In the genomic region with DNA sequence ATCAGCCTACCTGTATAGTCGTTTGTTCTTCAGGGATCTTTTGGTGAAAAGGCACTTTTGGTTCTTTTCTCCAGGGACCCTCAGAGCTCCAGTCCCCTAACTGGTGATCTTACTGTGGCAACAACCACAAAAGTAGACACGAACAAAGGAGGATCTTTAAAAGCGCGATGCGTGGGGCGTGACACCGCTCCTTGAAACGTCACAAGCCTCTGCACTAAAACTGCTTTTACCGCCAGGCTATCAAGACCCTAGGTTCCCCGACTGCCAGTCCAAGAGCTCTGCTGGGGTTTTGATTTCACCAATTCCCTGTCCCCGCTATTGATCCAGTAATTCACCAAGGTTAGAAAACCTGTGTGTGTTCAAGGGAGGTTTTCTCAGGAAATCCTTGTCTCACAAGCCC, we compare ENCODE assay signal across 9 mouse cellular contexts. TPM values are rescaled to one million over a fixed set of nuclear protein-coding genes. Genes with fewer than 3 reads are reported as not detected.
DNase-seq lines count a peak whose midpoint lies in the region; ATAC-seq and TF ChIP-seq lines count a peak whose summit lies in the region.
"Had no signal": no experiment of that assay in that cellular context is flagged by ENCODE, and none has a peak within 500 bp of the region (broad histone marks: within the 10 kb centered on the region; RNA-seq: fewer than 3 reads in every experiment).

No protein-coding gene starts in this region.

- no peaks in the 10 kb centered on the region for H3K9me3 ChIP-seq in heart, embryonic 11.5 days (replicated peaks; ENCODE audit: control insufficient read depth, low read length)
- H3K9me3 ChIP-seq in hindbrain, embryonic 14.5 days (ENCODE audit: control insufficient read depth, low read length), result no peaks in the 10 kb centered on the region
- no peaks in the 10 kb centered on the region for H3K9me3 ChIP-seq in midbrain, embryonic 14.5 days (ENCODE audit: control insufficient read depth, low read length)

- H3K9ac ChIP-seq in heart, embryonic 11.5 days (ENCODE audit: low read depth, low read length), result no peak overlapping the region
- no peak overlapping the region for H3K9ac ChIP-seq in heart, adult 2 months (ENCODE audit: low read depth, low read length)
- no peak overlapping the region for H3K9ac ChIP-seq in hindbrain, embryonic 14.5 days
- H3K9ac ChIP-seq in midbrain, embryonic 14.5 days (replicated peaks; ENCODE audit: low read length), result no peak overlapping the region

- H3K36me3 ChIP-seq in heart, embryonic 11.5 days (ENCODE audit: control insufficient read depth, insufficient read depth, low read length), result no peaks in the 10 kb centered on the region
- no peaks in the 10 kb centered on the region for H3K36me3 ChIP-seq in heart, adult 2 months (ENCODE audit: control insufficient read depth, insufficient read depth, low read length)
- no peaks in the 10 kb centered on the region for H3K36me3 ChIP-seq in hindbrain, embryonic 14.5 days (replicated peaks; ENCODE audit: control insufficient read depth, insufficient read depth)
- no peaks in the 10 kb centered on the region for H3K36me3 ChIP-seq in midbrain, embryonic 14.5 days (ENCODE audit: control insufficient read depth, insufficient read depth, low read length)

- H3K27me3 ChIP-seq in heart, embryonic 11.5 days (ENCODE audit: control insufficient read depth, insufficient read depth, low read length), result peaks cover 26% of the 10 kb centered on the region
- peaks cover 26% of the 10 kb centered on the region for H3K27me3 ChIP-seq in heart, adult 2 months (ENCODE audit: control insufficient read depth, insufficient read depth, low read length)
- peaks cover 87% of the 10 kb centered on the region for H3K27me3 ChIP-seq in hindbrain, embryonic 14.5 days (ENCODE audit: control insufficient read depth, insufficient read depth, low read length)
- peaks cover 79% of the 10 kb centered on the region for H3K27me3 ChIP-seq in midbrain, embryonic 14.5 days (ENCODE audit: control insufficient read depth, insufficient read depth, low read length)

- H3K4me3 ChIP-seq in heart, embryonic 11.5 days (ENCODE audit: low read depth, low read length), result peak overlapping the region; percentile 54
- no peak overlapping the region for H3K4me3 ChIP-seq in heart, adult 2 months
- peak overlapping the region; percentile 23 for H3K4me3 ChIP-seq in hindbrain, embryonic 14.5 days (replicated peaks; ENCODE audit: low read length)
- H3K4me3 ChIP-seq in midbrain, embryonic 14.5 days (replicated peaks; ENCODE audit: low read depth, low read length), result peak overlapping the region; percentile 27

- H3K79me2 ChIP-seq in heart, adult 2 months (replicated peaks; ENCODE audit: control insufficient read depth, insufficient read depth, low read length), result no peaks in the 10 kb centered on the region

- H3K27ac ChIP-seq in heart, embryonic 11.5 days (ENCODE audit: low read depth, low read length), result no peak overlapping the region
- no peak overlapping the region for H3K27ac ChIP-seq in heart, adult 2 months
- no peak overlapping the region for H3K27ac ChIP-seq in hindbrain, embryonic 14.5 days
- no peak overlapping the region for H3K27ac ChIP-seq in midbrain, embryonic 14.5 days (replicated peaks; ENCODE audit: low read depth, low read length)

- TF ChIP-seq CTCF in heart, adult 2 months (IDR thresholded peaks at IDR 0.05), result no peak
- TF ChIP-seq CTCF in brain, embryonic 14.5 days (IDR thresholded peaks at IDR 0.05; ENCODE audit: borderline replicate concordance, extremely low read depth, insufficient read depth, insufficient read length), result no peak

- no peak for ATAC-seq in heart, embryonic 11.5 days (replicated peaks; ENCODE audit: insufficient number of reproducible peaks, low FRiP score, low TSS enrichment)
- no peak for ATAC-seq in hindbrain, embryonic 14.5 days (ENCODE audit: low FRiP score)
- ATAC-seq in midbrain, embryonic 14.5 days (ENCODE audit: low FRiP score, low TSS enrichment), result no peak
- ATAC-seq in megakaryocyte-erythroid progenitor cell, adult 5-6 weeks (replicated peaks; ENCODE audit: low FRiP score, low TSS enrichment, poor library complexity, severe bottlenecking), result no peak
- ATAC-seq: inflammation-experienced regulatory T-cells, adult 6 months had no signal

- DNase-seq in heart, adult 2 months, result no peak
- DNase-seq in brain, embryonic 14.5 days (ENCODE audit: low read depth), result peak; percentile 23
- DNase-seq in hindbrain, embryonic 14.5 days (ENCODE audit: low spot score), result no peak
- peak; percentile 31 for DNase-seq in midbrain, embryonic 14.5 days
- DNase-seq in frontal cortex, postnatal 14 days (ENCODE audit: low spot score in 2 of 2), result no peak
- no peak for DNase-seq in thymus, postnatal 36 days

- TF ChIP-seq POLR2A in heart, adult 2 months (IDR thresholded peaks at IDR 0.05; ENCODE audit: insufficient read depth, low read depth, low read length), result no peak
- TF ChIP-seq POLR2A in brain, embryonic 14.5 days (IDR thresholded peaks at IDR 0.05; ENCODE audit: borderline replicate concordance, extremely low read depth, insufficient read depth, insufficient read length, poor library complexity, severe bottlenecking), result no peak

- 1% methylated on average over 11 of the region's 11 CpGs for WGBS in heart, embryonic 11.5 days (ENCODE audit: insufficient replicate concordance)
- 14% methylated on average over 11 of the region's 11 CpGs for WGBS in heart, adult 2 months
- 3% methylated on average over 11 of the region's 11 CpGs for WGBS in hindbrain, embryonic 14.5 days
- 2% methylated on average over 11 of the region's 11 CpGs for WGBS in midbrain, embryonic 14.5 days

- 0 out of 2 replicates have a peak, but pooled peaks cover 2% of the 10 kb centered on the region for H3K4me1 ChIP-seq in heart, embryonic 11.5 days (ENCODE audit: control insufficient read depth, insufficient read depth, low read length)
- no peaks in the 10 kb centered on the region; the same call in 1 of the 2 replicates for H3K4me1 ChIP-seq in heart, adult 2 months (ENCODE audit: control insufficient read depth, insufficient read depth, low read length)
- H3K4me1 ChIP-seq in hindbrain, embryonic 14.5 days (replicated peaks; ENCODE audit: control insufficient read depth, insufficient read depth, low read length), result no peaks in the 10 kb centered on the region; the same call in 1 of the 2 replicates
- 0 out of 2 replicates have a peak, but pooled peaks cover 14% of the 10 kb centered on the region for H3K4me1 ChIP-seq in midbrain, embryonic 14.5 days (ENCODE audit: control insufficient read depth, insufficient read depth, low read length)

- peak overlapping the region; percentile 89 for H3K4me2 ChIP-seq in heart, embryonic 11.5 days
- H3K4me2 ChIP-seq in hindbrain, embryonic 14.5 days (replicated peaks), result peak overlapping the region; percentile 51
- H3K4me2 ChIP-seq in midbrain, embryonic 14.5 days (ENCODE audit: low read length), result peak overlapping the region; percentile 50

- intact Hi-C loops in heart, adult 2 months (cut with DNase I), result no loop called here

- no peak for TF ChIP-seq EP300 in heart, adult 2 months (IDR thresholded peaks at IDR 0.05; ENCODE audit: insufficient read depth, low read depth, low read length)

RNA-seq across cellular contexts. Expression of a gene that starts 59.0 kb away (rescaled TPM):
- polyA plus RNA-seq in heart, embryonic 11.5 days (2014; fragmentation: Nextera tagmentation; extraction: Ambion mirVana), result 43.4 and 43.7 TPM in 2 replicates
- 10 to 100 TPM; 14.8 to 15.8 TPM for total RNA-seq in heart, adult 2 months (2021)
- 1.5 and 5.3 TPM in 2 replicates for polyA plus RNA-seq in heart, adult 2 months (2012; rRNA removed)
- 21.2 and 22.4 TPM in 2 replicates for polyA plus RNA-seq in brain, embryonic 14.5 days (2012; rRNA removed)
- 48.8 and 52.0 TPM in 2 replicates for polyA plus RNA-seq in hindbrain, embryonic 14.5 days (2014; fragmentation: Nextera tagmentation; extraction: Ambion mirVana)
- polyA plus RNA-seq in midbrain, embryonic 14.5 days (2014; fragmentation: Nextera tagmentation; extraction: Ambion mirVana), result 41.2 and 64.4 TPM in 2 replicates
- total RNA-seq in megakaryocyte-erythroid progenitor cell, adult 5-6 weeks (2014; fragmentation: Nextera tagmentation), result 16.0 and 23.2 TPM in 2 replicates
- total RNA-seq in megakaryocyte-erythroid progenitor cell, adult 5-6 weeks (2017), result 64.7 and 75.8 TPM in 2 replicates

Comparison
In these comparisons a context has a peak if more than half of its experiments do, and no peak if none do; other contexts are left out.
1. DNase-seq: peak in brain, embryonic 14.5 days (single experiment) and midbrain, embryonic 14.5 days (single experiment); none in heart, adult 2 months (0 of 2), hindbrain, embryonic 14.5 days (single experiment), frontal cortex, postnatal 14 days (0 of 2) and thymus, postnatal 36 days (0 of 2).
2. Peak in every context shown above with its lines, with median percentiles within 50 percentile points of each other: H3K4me2 ChIP-seq.